Mouse (Mus musculus): ENCODE data around the gene Cnpy3.

DNA sequence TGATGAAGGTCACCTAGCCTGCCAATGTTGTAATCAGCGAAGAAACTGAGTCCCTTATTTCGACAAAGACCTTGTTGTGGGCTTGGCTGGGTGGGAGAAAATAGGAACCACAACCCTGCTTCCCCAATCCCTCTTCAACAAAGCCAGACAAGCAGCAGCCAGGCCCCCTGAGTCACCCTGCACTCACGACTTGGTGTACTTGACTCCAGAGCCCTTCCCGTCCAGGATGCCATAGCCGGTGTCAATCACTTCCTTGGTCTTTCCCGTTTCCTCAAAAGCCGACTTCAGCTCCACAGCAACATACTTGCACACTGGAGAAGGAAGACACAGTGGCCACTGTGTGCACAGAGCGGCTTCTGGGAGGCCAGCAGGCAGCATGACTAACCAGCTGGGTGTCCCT lies 4.8 kb downstream of the Cnpy3 start:
- TF ChIP-seq CTCF (IDR thresholded peaks at IDR 0.05; ENCODE audit: borderline replicate concordance, insufficient read depth, low read depth, low read length) (no peak), POLR2A (IDR thresholded peaks at IDR 0.05; ENCODE audit: borderline replicate concordance, insufficient read depth, low read length) (no peak)
